Mouse (Mus musculus) CD4-positive helper T cell, adult 2 months (primary cell): Measurements from ENCODE around the gene Olfm4.

ENCODE experiments used
- DNase-seq: peaks from one replicate; pipeline ENCODE4 v3.0.0-alpha.2; 2012; ENCODE audit warnings: low read depth, missing footprints, low spot score

Gene Olfm4

GRCm38 (mm10) chr14:80029297-80030001 lies 45.6 kb downstream of the Olfm4 start:
- DNase-seq: no peak

GRCm38 (mm10) chr14:80039645-80040272 lies 55.9 kb downstream of the Olfm4 start:
- DNase-seq: no peak

- DNase-seq: no peak
These were observed 62.3 kb downstream of the Olfm4 start for GRCm38 (mm10) chr14:80046104-80046734.

- no peak for DNase-seq
These were observed 63.7 kb downstream of the Olfm4 start for GRCm38 (mm10) chr14:80047368-80048101.

GRCm38 (mm10) chr14:80055725-80056124 lies 71.8 kb downstream of the Olfm4 start:
- no peak for DNase-seq

- no peak for DNase-seq
These were observed 77.8 kb downstream of the Olfm4 start for GRCm38 (mm10) chr14:80061686-80062085.

GRCm38 (mm10) chr14:80062896-80063295 lies 79.0 kb downstream of the Olfm4 start:
- no peak for DNase-seq

GRCm38 (mm10) chr14:80070580-80070979 lies 86.7 kb downstream of the Olfm4 start:
- DNase-seq: no peak
